Mouse (Mus musculus) telencephalon, adult 2 months (tissue): Measurements from ENCODE around the gene Cym.
A peak's percentile ranks its signal among the peaks of the same experiment; 100 is the strongest.

Experiments used
- DNase-seq: peaks from one replicate; pipeline ENCODE4 v3.0.0-alpha.2; 2011; ENCODE audit warnings: low read depth, low spot score

Gene Cym

GRCm38 (mm10) chr3:107223230-107223629 lies 1.7 kb upstream of the Cym start:
- no peak for DNase-seq

GRCm38 (mm10) chr3:107218572-107218971 lies 3.0 kb downstream of the Cym start:
- DNase-seq, result no peak

GRCm38 (mm10) chr3:107217101-107217480 lies 4.4 kb downstream of the Cym start:
- DNase-seq, result no peak

GRCm38 (mm10) chr3:107216400-107217100 lies 5.0 kb downstream of the Cym start:
- no peak for DNase-seq

GRCm38 (mm10) chr3:107214606-107215005 lies 6.9 kb downstream of the Cym start:
- no peak for DNase-seq

GRCm38 (mm10) chr3:107207625-107208253 lies 13.8 kb downstream of the Cym start:
- no peak for DNase-seq

DNA sequence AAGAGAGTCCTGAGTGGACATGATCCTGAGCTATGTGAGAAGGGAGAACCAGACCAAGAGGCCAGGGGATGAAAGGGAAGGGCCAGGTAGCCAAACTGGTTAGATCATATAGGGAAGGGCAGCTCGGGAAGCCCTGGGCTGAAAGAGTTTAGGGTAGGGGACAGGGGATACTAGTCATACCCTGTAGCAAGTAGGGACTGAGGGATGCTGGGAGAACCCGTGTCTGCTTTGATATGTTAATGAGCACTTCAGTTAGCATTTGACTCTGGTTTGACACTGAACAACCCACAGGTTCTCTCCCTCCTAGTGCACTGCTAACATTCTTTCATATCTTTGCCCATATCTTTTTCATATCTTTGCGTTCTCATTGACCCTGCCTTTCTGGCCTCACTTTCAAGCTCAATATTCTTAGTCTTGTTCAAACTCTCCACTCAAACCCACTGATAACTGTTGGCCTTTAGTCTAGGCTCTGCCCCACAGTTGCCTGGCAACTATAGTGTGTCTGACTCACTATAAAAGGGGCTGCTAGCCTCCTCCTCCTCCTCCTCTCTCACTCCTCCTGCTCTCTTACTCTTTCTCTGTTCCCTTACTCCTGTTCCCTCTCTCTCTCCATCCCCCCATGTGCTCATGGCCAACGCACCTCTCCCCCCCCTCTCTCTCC lies 14.9 kb downstream of the Cym start:
- DNase-seq, result no peak

DNA sequence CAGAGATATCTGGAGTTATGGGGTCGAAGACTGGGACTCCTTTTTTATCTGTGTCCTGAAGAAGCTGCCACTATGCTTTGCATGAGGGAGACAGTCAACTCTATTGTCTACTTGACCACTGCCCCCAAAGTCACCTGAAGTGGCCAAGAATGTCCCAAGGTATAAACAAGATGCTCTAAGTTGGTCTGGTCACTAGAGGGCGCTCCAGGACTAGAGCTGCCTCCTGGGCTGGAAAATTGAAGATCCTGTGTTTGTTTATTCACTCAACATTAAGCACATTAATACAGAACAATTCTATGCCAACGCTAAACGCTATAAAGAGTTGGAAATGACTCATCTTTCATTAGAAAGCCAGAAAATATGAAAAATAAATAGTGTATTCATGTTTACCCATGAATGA lies 15.5 kb downstream of the Cym start:
- DNase-seq, result no peak

- no peak for DNase-seq
These were observed 16.4 kb downstream of the Cym start for GRCm38 (mm10) chr3:107205170-107205569.

GRCm38 (mm10) chr3:107204413-107204812 lies 17.1 kb downstream of the Cym start:
- no peak for DNase-seq

GRCm38 (mm10) chr3:107201310-107202180 lies 20.0 kb downstream of the Cym start:
- no peak for DNase-seq

- peak; percentile 54 for DNase-seq
These were observed 33.2 kb downstream of the Cym start for GRCm38 (mm10) chr3:107188226-107188899.

DNA sequence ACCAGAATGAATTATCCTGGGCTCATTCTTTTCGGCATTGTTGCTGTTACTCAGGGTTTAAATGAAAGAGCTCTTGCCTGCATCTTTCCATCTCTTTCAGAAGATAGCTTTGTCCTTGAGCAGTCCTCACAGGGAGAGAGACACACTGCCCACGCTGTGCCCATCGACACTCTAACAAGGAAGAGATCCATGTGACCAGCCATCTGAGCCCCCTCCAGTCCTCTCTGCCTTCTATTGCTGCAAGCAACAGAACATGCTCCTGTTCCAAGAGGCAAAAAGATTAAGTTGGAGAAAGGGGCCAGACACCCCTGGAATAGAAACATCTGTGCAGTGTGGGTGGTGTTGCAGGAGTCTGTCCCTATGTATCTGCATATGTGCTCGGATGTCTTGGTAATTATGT lies 34.5 kb downstream of the Cym start:
- peak; percentile 31 for DNase-seq

DNA sequence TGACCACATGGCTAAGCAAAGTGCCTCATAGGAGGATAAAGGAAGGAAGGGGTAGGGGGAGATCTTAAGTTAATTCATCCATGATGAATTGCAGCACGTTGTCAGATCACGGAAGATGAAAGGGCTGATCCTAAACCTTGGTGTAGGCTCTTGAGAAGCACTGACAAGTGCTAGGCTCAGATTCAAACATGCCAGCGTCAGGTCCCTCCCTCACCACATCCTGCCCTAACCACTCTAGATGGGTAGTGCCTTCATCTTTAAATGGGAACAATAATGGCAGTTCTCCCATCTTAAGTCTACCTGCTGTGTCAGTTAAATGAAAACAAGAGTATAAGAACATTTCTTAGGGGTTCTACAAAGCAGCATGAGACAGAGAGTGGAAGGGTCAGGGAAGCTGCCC lies 35.9 kb downstream of the Cym start:
- DNase-seq, result no peak

- no peak for DNase-seq
These were observed 38.4 kb downstream of the Cym start for GRCm38 (mm10) chr3:107183178-107183577.

- DNase-seq, result no peak
These were observed 38.8 kb downstream of the Cym start, which contains the start of gene Kcna10 for GRCm38 (mm10) chr3:107182756-107183155. Gene Kcna10 (plus strand): TSS chr3:107183056.

- DNase-seq, result no peak
These were observed 40.7 kb downstream of the Cym start for GRCm38 (mm10) chr3:107180860-107181259.

- DNase-seq, result no peak
These were observed 45.0 kb downstream of the Cym start for GRCm38 (mm10) chr3:107176501-107176900.

DNA sequence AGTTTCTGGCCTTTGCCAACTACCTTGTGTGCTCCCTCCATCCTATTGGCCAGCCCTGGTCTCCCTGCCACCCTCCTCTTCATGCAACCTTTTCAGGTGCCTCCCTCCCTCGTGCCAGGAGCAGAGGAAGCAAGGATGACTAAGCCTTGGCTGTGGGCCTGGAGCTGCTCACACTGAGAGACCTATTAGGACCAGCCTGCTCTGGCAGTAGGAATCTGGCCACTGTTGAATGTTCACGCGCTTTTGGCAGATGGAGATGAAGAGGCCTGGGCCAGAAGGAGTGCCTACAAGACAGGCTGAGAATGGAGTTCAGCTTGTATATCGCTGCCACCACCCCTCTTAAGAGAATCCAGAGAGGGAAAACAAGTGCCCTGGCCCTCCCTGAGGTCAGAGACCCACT lies 46.0 kb downstream of the Cym start:
- no peak for DNase-seq

DNA sequence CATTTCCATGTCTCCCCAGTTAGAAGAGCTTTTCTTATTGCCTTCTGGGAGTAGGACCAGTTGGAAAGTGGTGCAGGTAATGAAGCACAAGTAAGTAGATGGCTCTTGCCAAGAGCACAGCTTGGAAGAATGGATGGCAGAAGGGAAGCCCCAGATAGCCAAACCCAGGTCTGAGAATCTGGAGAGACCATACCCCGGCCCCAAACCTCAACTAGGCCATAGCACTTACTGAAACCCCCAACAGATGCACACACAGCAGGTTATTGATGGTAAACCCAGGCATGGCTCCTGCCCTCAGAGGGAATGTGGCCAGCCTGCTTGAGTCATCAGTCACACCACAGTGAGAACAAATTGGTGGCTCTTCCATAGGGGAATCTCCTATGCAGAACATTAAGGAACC lies 49.0 kb downstream of the Cym start:
- DNase-seq, result no peak

DNA sequence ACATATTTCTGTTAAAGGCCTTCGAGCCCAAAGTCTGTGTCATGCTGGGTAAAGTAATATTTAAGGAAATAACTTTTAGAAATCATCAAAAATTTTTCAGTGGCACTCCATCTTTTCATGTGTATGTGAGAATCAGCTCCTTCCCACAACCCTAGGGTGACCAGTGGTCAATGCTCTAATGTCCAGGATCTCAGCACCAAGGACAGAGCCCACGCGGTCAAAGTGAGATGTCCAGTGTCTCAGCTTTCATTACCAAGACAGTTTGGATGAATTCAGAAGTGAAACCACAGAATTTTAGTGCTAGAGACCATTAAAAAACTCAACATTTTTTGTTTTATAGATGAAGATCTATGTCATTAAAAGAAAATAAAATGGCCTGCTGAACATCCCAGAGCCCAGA lies 49.6 kb downstream of the Cym start:
- no peak for DNase-seq
